Mouse (Mus musculus): ENCODE measurements at regions not wholly inside any gene's neighbourhood (a gene's known extent, or its start where the extent isn't known, plus 50 kb on each side); places are given as distances from the start of the nearest gene placed in this dataset.

DNA sequence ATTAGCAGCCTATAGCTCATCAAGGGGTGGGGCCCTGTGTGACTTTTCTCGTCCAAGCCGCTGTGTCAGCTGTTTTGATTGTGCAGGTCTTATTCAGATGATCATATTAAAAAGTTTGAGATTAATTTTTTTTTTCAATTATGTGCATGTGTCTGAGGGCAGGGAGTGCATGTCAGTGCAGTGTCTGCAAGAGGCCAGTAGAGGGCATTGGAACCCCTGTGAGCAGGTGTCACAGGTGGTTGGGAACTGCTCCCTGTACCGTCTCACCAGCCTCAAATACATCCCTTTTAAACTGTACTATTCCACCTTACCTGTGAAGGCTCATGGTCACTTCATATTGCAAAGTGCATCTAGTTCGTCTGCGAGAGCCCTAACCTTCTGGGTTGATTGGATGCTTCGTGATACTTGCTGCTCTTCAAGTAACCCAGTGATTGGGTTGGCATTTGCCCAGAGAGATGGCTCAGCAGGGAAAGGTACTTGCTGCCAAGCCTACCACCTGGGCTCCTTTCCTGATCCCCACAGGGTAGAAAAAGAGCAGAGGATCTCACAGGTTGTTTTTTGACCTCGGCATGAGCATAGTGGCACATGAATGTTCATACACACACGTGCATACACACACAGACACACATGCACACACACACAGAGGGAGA lies 178.3 kb upstream of the Fam19a5 start:
- peak; percentile 37 for DNase-seq (ENCODE audit: low spot score)

DNA sequence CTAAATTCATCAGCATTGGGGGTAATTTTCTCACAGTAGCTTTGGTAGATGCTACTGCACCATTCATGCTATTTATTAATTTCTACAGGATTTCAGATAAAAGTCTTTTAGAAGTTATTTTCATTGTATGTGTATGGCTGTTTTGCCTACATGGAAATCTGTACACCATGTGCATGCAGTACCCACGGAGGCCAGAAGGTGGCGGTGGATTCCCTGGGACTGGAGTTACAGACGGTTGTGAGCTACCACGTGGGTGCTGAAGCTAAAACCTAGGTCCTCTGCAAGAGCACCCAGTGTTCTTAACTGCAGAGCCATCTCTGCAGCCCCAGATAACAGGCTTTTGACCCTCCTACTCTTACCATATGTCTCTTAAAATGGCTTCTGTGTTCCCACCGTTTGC lies 176.7 kb upstream of the Fam19a5 start:
- DNase-seq (ENCODE audit: low spot score), result peak; percentile 31

DNA sequence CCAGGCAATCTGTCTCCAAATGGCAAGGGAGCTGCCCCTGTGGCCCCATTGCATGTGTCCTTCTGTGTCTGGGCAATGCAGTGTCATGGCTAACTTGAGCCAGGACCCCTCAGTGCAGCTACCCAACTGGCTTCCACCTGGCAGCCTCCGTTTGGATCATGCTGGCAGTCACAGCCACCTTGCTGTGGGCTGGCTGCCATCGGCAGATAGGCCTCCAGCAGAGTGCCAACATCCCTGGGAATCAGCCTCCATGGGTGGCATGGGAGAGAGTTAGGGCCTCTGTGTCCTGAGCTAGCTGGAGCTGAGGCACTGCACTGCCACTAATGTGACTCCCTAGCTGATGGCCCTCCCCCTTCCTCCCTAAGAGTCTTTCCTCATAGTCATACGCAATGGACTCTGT lies 174.7 kb upstream of the Fam19a5 start:
- no peak for DNase-seq (ENCODE audit: low spot score)

DNA sequence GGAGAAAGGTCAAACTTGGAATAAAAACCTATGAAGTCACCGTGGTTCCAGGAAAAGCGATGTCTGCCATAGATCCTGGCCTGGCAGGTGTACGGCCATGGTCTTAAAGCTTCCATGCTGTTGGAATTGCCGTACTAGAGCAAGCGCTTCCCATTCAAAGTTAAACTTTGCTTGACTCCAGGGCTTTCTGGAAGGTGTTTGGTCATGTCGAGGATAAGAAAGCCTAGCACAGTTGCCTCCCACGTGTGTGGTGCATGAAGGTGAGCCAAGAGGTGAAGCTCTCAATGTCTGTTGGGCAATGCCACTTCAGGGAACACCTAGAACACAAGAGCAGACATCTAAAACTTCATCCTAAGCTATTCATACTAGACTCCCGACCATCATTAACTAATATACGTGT lies 174.3 kb upstream of the Fam19a5 start:
- no peak for DNase-seq (ENCODE audit: low spot score)

DNA sequence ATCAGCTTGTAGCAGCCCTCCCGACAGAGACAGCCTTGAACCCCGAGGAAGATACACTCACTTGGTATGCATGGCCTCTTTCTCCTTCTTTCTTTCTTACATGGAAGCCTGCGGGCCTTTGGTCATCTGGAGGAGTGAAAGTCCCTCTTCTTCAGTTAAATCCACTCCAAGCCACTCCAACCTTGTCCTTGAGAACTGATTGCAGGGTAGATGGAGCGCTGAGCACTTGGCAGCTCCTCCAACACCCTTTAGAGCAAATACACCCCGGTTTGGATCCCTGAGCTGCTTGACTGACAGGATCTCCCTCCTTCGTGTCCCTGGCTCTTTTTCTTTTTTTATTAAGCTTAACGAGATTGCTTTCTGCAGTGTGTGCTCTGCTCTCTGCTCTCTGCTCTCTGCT lies 173.3 kb upstream of the Fam19a5 start:
- DNase-seq (ENCODE audit: low spot score), result no peak

DNA sequence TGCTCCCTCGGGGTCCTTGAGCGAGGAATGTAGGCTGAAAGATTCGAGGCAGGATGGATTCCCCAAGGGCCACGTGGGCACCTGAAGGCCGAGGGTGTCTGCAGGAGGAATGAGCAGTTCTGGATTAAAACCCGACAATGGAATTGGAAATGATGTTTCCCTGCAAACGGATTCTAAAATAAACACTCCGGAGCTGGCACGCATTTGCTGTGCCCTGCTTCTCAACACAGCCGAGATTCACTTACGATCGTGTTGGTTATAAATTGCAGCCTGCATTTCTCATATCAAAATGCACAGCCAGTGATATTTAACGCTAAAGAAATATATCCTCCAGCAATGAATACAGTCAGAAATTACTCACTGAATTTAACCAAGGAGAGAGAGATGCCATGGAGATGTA lies 169.4 kb upstream of the Fam19a5 start:
- no peak for DNase-seq (ENCODE audit: low spot score)

DNA sequence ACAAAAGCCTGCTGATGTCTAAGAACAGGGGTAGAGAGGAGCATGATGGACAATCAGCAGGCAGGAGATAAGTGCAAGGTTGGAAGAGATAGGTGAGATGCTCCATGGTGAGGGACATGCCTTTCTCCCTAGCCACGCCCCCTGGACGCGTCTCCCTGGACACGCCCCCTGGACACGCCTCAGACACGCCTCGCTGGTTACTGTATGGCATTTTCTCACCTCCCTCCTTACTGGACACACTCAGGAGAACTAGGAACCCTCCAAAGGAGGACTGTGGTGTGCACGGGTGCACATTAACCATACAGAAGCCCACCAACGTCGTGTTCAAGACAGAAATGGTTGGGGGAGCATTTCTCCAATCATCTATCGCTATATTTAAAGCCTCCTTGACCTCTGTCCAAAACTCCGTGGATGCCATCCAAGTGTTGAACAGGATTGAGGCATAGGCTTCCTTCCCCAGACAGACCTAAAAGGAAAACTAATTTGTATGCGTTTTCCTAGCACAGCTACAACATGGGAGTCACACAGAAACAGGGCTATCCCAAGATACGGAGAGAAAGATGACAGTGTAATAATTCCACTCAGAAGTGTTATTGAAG lies 168.4 kb upstream of the Fam19a5 start:
- DNase-seq (ENCODE audit: low spot score), result no peak

DNA sequence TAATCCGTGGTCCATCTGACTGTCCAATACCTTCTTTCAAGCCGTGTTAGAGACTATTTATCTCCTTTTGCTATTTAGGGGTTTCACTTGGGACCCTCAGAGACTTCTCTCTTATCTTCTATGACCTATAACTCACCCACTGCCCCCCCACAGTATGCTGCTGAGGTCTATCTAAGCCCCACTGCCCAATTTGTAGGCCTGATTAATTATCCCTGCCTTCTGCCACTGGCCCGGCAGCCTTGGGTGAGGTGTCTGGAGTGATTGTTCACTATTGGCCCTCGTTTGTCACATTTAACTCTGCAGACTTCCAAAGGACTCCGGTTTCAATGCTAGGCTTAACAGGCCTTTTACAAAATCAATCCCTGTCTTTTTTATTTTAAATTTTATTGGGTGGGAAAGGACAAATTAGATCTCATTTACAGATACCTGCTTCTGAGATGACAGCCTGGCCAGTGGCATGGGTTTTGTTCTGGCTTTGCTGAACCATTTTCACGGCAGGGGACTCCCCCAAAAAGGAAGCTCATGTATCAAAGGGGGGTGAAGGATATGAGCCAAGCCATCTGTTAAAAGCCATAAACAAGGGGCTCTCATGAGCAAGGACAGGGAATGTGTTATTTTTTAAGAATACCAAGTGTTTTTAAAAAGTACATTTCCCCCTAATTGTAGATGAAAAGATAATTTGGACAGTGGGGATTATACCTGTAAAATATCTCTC lies 160.4 kb upstream of the Fam19a5 start:
- DNase-seq (ENCODE audit: low spot score), result no peak

DNA sequence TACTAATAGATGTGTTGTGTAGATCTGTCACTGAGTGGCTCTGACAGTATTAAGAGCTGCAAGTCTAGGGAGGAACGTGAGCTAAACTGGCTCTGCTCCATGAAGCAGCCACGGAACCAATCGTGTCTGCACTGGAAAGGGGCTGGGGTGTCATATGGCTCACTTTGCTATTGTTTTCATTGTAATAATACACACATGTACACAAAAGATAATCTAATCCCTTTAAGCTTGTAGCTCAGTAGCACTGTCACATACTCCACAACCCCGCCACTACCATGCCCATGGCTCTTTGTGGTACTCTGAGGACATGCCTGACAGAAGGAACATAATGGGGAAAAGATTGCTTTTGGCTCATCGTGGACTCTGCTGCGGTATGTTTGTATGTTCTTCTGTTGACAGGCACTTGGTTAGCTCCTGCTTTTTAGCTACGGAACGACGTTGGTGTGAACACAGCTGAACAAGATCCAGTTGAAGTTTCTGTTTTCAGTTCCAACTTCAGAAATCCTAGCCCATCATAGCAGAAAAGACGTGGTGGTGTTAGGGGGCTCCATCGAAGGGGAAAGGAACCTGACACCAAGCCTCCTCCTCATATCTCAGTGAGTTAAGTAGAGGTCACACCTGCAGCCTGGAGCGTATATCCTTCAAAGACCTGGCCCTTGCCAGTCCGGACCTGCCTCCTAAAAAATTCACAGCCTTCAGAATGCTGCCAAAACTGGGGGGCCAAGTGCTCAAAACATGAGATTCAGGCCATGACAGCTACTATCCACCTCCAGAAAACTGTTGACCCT lies 159.6 kb upstream of the Fam19a5 start:
- DNase-seq (ENCODE audit: low spot score), result no peak

DNA sequence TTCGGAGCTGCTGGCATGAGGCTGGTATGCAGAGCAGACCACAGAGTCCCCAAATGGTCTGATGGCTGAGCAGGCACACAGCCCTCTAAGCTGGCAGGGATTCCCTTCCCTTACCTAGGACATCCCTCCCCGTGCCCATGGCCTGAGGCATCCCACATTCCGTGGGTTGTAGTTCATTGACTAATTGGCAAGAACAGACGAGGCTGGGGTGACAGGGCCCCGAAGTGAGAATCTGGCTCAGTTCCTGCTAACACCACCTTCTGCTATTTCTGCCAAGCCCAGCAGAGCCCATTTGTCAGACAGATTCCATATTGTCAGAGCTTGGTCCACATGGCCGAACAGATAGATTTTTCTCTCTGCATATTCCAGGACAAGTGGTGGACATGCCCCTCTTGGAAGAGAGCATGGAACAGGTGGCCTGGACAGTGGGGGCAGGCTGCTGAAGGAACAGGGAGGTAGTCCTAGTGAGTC lies 157.6 kb upstream of the Fam19a5 start:
- DNase-seq (ENCODE audit: low spot score), result no peak

DNA sequence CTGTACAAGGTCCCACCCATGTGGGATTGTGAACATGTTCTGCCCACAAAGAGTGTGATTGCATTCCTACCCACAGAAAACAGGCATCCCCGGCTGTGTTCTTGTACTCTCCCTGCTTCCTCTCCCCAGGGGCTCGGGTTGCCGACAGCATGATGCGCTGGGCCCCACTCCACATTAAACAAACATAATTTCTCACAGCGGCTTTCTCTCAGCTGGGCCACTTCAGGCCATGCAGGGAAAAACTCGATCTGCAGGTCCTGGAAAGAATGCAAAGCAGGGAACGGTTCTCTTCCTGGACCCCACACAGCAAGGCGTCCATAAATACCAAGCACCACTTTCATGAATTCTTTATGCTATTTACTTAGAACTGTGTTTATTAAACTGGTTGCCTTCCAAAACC lies 152.7 kb upstream of the Fam19a5 start:
- no peak for DNase-seq (ENCODE audit: low spot score)

DNA sequence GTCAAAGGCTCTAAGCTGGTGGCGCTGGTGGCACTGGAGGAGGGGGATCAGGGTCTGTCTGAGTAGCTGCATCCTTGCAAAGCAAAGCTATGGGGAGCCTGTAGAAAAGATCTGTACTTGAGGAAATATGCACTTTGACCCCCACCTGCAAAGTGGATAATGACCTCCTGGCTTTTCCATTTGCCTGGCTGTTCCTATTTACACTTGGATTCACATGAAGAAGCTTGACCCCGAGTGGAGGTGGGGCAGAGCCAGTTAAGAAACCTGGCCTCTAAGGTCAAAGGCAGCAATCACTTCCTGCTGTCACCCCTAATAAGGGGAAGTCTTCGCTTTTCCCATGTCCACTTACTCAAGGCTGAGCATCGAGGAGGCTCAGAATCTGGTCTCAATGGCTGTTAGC lies 145.7 kb upstream of the Fam19a5 start:
- peak; percentile 29 for DNase-seq (ENCODE audit: low spot score)

DNA sequence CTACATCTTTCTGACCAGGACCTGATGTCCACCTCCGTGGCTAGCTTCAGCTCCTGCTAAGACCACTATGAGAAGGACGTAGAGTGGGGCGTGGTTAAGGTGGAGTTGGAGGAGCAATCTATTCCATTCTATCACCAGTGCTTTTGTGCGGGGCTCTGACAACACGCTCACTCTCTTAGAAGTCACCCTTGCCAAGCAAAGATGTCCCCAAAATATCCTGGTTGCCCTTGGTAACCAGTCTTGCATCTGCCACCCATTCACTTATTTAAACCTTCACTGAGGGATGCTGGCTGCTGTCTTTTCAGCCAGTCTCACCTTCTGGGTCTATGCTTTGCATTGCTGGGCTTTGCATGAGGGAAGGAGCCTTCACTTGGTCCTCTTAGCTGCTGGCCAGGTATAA lies 138.4 kb upstream of the Fam19a5 start:
- no peak for DNase-seq (ENCODE audit: low spot score)

DNA sequence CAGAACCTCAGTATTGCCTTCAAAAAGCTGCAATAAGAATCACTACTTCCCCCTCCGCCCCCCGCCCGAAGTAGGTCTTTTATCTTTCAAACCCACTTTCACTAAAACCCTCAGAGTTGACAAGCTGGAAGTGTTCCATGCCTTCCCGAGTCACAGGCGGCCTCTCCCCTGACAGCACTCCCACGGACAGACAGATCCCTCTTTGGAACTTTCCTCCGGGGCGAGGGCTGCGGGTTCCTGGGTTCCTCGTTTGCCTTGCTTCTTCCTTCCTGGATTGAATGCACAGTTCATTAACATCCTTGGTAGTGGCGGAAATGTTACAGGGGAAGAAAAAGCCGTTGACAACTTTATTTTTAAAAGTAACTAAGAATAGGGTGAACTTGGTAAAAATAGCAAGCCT lies 132.1 kb upstream of the Fam19a5 start:
- DNase-seq (ENCODE audit: low spot score), result no peak

DNA sequence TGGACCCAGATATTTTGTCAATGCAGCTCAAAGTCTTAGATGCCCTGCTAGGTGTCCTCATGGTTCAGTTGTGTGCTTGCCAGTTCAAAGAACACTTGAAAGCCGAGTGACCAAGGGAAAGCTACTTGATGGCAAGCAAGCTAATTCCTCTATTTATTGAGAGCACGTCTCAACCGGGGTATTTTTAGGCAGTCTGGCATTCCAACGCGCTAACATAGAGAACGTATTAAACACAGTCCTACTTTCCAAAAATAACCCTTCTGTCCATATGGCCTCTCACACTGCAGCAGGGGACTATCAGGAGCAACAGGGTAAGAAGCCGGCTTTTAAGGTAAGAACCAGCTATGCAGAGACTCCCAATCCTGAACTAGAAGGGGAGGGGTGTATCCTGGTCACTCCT lies 128.1 kb upstream of the Fam19a5 start:
- no peak for DNase-seq (ENCODE audit: low spot score)

DNA sequence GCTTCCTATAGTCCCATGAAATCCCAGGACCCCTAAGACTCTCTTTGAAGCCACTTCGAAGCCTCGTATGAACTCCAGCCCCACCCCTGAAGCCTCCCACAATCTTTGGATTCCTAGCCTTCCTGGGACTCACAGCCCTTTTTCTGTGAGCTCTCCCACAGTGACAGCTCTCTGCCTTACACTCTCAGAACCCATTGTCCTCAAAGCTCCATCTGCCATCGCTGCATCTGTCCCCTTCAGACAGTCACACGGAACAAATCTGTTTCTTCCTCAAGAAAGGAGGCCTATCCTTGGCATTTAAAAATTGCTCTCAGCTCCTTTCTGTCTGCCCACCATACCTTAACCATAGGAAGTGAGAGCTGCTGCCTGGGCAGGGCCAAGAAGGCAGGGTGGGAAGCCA lies 122.4 kb upstream of the Fam19a5 start:
- no peak for DNase-seq (ENCODE audit: low spot score)

DNA sequence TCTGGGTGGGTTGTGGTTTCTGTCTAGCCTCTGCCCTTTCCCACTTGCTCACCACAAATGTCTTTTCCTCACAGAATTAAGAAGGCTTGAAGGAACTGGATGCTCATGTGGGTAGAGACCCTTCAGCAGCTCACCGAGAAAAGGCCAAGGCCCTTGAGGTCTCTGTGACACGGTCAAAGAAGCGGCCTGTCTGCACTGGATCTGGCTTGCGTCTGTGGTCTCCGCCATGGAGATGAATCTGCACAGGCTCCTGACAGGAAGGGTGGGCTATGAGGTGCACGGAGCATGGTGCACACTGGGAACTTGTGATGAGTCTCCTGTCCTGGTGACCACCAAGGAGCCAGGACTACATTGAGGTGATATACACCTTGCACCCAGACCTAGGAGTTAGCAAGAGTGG lies 110.8 kb upstream of the Fam19a5 start:
- no peak for DNase-seq (ENCODE audit: low spot score)

DNA sequence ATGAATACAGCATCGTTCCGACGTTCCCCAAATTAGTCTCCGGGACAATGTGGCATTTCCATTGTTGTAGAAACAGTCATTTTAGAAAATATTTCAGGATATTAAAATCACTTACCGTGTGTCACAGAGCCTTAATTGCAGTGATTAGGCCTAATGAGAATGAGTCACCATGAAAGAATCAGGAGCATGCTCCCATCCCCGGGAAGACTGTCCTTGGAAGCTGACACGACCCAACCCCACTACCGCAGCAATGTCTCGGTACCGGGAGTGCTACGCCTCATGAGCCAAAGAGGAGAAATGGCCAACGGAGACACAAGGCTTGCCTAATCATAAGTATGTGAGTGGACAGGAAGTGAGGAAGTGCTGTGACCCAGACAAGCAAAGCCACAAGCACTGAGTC lies 110.2 kb upstream of the Fam19a5 start:
- no peak for DNase-seq (ENCODE audit: low spot score)

DNA sequence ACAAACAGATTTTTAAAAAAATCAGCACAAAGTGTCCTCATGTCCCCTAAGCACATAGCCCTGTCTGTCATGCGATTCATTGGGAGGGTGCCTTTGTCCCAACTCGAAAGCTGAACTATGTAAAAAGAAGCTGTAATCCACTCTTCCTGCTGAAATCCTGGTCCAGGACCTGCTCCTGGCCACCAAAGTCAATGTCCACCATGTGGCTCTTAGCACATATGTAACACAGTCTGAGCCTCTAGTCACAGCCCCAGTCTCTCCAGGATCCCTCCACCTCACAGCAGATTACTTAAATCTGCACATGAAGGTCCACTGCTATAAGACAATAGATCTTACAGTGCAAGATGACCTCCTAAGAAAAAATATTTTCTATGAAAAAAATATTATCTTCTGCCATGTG lies 108.5 kb upstream of the Fam19a5 start:
- DNase-seq (ENCODE audit: low spot score), result no peak

DNA sequence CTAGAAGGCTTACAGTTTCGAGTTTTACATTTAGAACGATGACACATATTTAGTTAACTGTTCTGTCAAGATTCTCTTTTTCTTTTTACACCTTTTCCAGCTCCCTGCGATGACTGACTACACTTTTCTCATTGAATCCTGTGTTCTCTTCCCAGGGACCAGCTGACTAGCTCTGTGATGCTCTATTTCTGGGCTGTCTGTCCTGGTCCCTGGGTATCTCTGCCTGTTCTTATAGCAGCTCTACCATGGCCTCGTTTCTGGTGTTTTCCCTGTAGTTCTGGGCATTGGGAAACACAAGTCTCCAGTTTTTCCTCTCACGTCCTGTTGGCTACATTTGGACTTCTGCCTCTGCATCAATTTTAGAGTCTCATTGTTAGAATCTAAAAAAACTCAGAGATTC lies 106.5 kb upstream of the Fam19a5 start:
- DNase-seq (ENCODE audit: low spot score), result no peak

DNA sequence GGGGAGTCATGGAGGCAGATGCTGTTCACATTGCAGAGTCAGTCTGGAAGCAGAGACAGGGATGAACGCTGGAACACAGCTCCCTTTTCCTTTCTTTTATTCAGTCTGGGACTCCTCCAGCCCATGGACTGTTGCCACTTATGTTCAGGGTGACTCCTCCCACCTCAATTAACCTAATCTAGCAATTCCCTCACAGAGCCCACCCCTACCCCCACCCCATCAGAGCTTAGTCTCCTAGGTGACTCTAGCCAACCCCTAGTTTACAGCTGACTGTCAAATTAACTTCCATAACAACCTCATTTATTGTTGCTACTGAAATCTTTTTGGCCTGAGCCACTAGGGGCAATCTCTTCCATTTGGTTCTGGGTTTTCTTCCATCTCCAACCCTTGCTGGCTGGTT lies 85.2 kb upstream of the Fam19a5 start:
- DNase-seq (ENCODE audit: low spot score), result no peak

DNA sequence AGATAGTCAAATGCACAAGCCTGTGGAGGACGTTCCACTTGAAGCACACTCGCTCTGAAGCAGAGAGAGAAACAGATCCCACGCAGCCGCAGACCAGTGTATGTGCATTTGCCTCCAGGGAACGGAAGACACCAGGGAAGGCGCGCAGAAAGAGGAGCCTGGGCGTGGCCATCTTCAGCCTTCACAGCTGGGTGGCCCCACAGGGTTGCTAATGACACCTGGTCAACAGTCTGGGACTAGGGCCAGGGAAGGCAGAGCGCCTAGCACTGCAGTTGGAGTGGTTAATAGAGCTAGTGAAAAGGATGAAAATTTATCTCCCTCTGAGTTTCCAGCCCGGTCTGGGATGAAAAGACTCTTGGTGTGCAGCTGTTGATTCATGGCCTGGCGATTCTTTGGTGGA lies 67.9 kb upstream of the Fam19a5 start:
- DNase-seq (ENCODE audit: low spot score), result peak; percentile 6
